Mouse (Mus musculus): ENCODE measurements around the gene Ccl25. TPM values are rescaled to one million over a fixed set of nuclear protein-coding genes. Genes with fewer than 3 reads are reported as not detected.
A peak's percentile ranks its signal among the peaks of the same experiment; 100 is the strongest.

Ccl25 gene
- total RNA-seq (2014; rRNA removed) (10.9 and 11.7 TPM in 2 replicates), polyA plus RNA-seq (2012; rRNA removed) (2.4 and 3.3 TPM in 2 replicates)

GRCm38 (mm10) chr8:4324983-4325750 is at the start of gene Ccl25, which contains the start of gene Elavl1:
Gene Ccl25 (plus strand): TSS chr8:4325210.
Gene Elavl1 (minus strand): TSS chr8:4325413.
- Histone ChIP-seq H3K36me3 (ENCODE audit: control insufficient read depth, insufficient read depth, low read length) (peaks cover 23% of the 10 kb centered on the region; the same call in 1 of the 2 replicates), H3K4me3 (ENCODE audit: insufficient read depth, low read depth, low read length) (peak within 1 kb of the TSS; percentile 94), H3K9ac (ENCODE audit: low read depth, low read length) (peak within 1 kb of the TSS; percentile 96), H3K79me2 (ENCODE audit: control insufficient read depth, insufficient read depth, low read length) (peaks cover 47% of the 10 kb centered on the region), H3K27ac (replicated peaks; ENCODE audit: insufficient read depth, low read depth, low read length) (peak within 1 kb of the TSS; percentile 81), H3K27me3 (ENCODE audit: control insufficient read depth, insufficient read depth, low read length) (no peaks in the 10 kb centered on the region), H3K4me1 (ENCODE audit: control insufficient read depth, insufficient read depth, low read length) (peaks cover 34% of the 10 kb centered on the region)
- WGBS = under 1% methylated on average over 77 of the region's 78 CpGs
- peak; percentile 68 for TF ChIP-seq POLR2A (IDR thresholded peaks at IDR 0.05; ENCODE audit: extremely low read depth, insufficient read depth, low read length)
- no peak for TF ChIP-seq CTCF (IDR thresholded peaks at IDR 0.05; ENCODE audit: low read depth, low read length)
- DNase-seq (ENCODE audit: extremely low read depth, low read depth, low spot score) = peak; percentile 89

- Histone ChIP-seq H3K9ac (ENCODE audit: low read depth, low read length) (peak within 1 kb of the TSS; percentile 70), H3K4me3 (ENCODE audit: insufficient read depth, low read depth, low read length) (peak within 1 kb of the TSS; percentile 56), H3K27me3 (ENCODE audit: control insufficient read depth, insufficient read depth, low read length) (no peaks in the 10 kb centered on the region), H3K36me3 (ENCODE audit: control insufficient read depth, insufficient read depth, low read length) (peaks cover 16% of the 10 kb centered on the region), H3K27ac (replicated peaks; ENCODE audit: insufficient read depth, low read depth, low read length) (peak within 1 kb of the TSS; percentile 78), H3K79me2 (ENCODE audit: control insufficient read depth, insufficient read depth, low read length) (peaks cover 3% of the 10 kb centered on the region; the same call in 1 of the 2 replicates), H3K4me1 (ENCODE audit: control insufficient read depth, insufficient read depth, low read length) (peaks cover 4% of the 10 kb centered on the region; the same call in 1 of the 2 replicates)
- DNase-seq (ENCODE audit: extremely low read depth, low read depth, low spot score) = peak; percentile 88
- under 1% methylated on average over 39 of the region's 39 CpGs for WGBS
- TF ChIP-seq POLR2A (IDR thresholded peaks at IDR 0.05; ENCODE audit: extremely low read depth, insufficient read depth, low read length) (peak; percentile 46; the same call in 1 of the 2 replicates), CTCF (IDR thresholded peaks at IDR 0.05; ENCODE audit: low read depth, low read length) (no peak)
These were observed 49.5 kb upstream of the Ccl25 start, which contains the start of gene Timm44 for GRCm38 (mm10) chr8:4275275-4276110. Gene Timm44 (minus strand): TSS chr8:4275913.

- DNase-seq (ENCODE audit: extremely low read depth, low read depth, low spot score) = no peak
- peaks cover 4% of the 10 kb centered on the region; the same call in 1 of the 2 replicates for H3K4me1 ChIP-seq (ENCODE audit: control insufficient read depth, insufficient read depth, low read length)
- 20% methylated on average over 9 of the region's 9 CpGs for whole genome bisulfite sequencing
- no peaks in the 10 kb centered on the region for H3K27me3 ChIP-seq (ENCODE audit: control insufficient read depth, insufficient read depth, low read length)
- H3K27ac ChIP-seq (replicated peaks; ENCODE audit: insufficient read depth, low read depth, low read length) = peak overlapping the region; percentile 78
- peaks cover 3% of the 10 kb centered on the region; the same call in 1 of the 2 replicates for H3K79me2 ChIP-seq (ENCODE audit: control insufficient read depth, insufficient read depth, low read length)
- peaks cover 13% of the 10 kb centered on the region for H3K36me3 ChIP-seq (ENCODE audit: control insufficient read depth, insufficient read depth, low read length)
- peak overlapping the region; percentile 63 for H3K9ac ChIP-seq (ENCODE audit: low read depth, low read length)
- TF ChIP-seq CTCF (IDR thresholded peaks at IDR 0.05; ENCODE audit: low read depth, low read length) (no peak), POLR2A (IDR thresholded peaks at IDR 0.05; ENCODE audit: extremely low read depth, insufficient read depth, low read length) (no peak)
- H3K4me3 ChIP-seq (ENCODE audit: insufficient read depth, low read depth, low read length) = peak overlapping the region; percentile 56
These were observed 48.9 kb upstream of the Ccl25 start for GRCm38 (mm10) chr8:4276111-4276465.

- Histone ChIP-seq H3K36me3 (ENCODE audit: control insufficient read depth, insufficient read depth, low read length) (peaks cover 63% of the 10 kb centered on the region), H3K27me3 (ENCODE audit: control insufficient read depth, insufficient read depth, low read length) (no peaks in the 10 kb centered on the region), H3K4me3 (ENCODE audit: insufficient read depth, low read depth, low read length) (no peak overlapping the region), H3K4me1 (ENCODE audit: control insufficient read depth, insufficient read depth, low read length) (no peaks in the 10 kb centered on the region), H3K9ac (ENCODE audit: low read depth, low read length) (no peak overlapping the region), H3K27ac (replicated peaks; ENCODE audit: insufficient read depth, low read depth, low read length) (no peak overlapping the region), H3K79me2 (ENCODE audit: control insufficient read depth, insufficient read depth, low read length) (no peaks in the 10 kb centered on the region; the same call in 1 of the 2 replicates)
- no peak for DNase-seq (ENCODE audit: extremely low read depth, low read depth, low spot score)
- WGBS = 79% methylated on average over 5 of the region's 5 CpGs
- TF ChIP-seq CTCF (IDR thresholded peaks at IDR 0.05; ENCODE audit: low read depth, low read length) = peak; percentile 20; the same call in 1 of the 2 replicates
- TF ChIP-seq POLR2A (IDR thresholded peaks at IDR 0.05; ENCODE audit: extremely low read depth, insufficient read depth, low read length) = no peak
These were observed 32.3 kb upstream of the Ccl25 start for GRCm38 (mm10) chr8:4292738-4293137.

- Histone ChIP-seq H3K4me3 (ENCODE audit: insufficient read depth, low read depth, low read length) (no peak overlapping the region), H3K9ac (ENCODE audit: low read depth, low read length) (no peak overlapping the region), H3K4me1 (ENCODE audit: control insufficient read depth, insufficient read depth, low read length) (no peaks in the 10 kb centered on the region), H3K27me3 (ENCODE audit: control insufficient read depth, insufficient read depth, low read length) (no peaks in the 10 kb centered on the region), H3K36me3 (ENCODE audit: control insufficient read depth, insufficient read depth, low read length) (peaks cover 71% of the 10 kb centered on the region), H3K79me2 (ENCODE audit: control insufficient read depth, insufficient read depth, low read length) (no peaks in the 10 kb centered on the region; the same call in 1 of the 2 replicates), H3K27ac (replicated peaks; ENCODE audit: insufficient read depth, low read depth, low read length) (no peak overlapping the region)
- no peak for TF ChIP-seq CTCF (IDR thresholded peaks at IDR 0.05; ENCODE audit: low read depth, low read length)
- DNase-seq (ENCODE audit: extremely low read depth, low read depth, low spot score) = no peak
- WGBS = 82% methylated on average over 4 of the region's 4 CpGs
These were observed 27.2 kb upstream of the Ccl25 start for GRCm38 (mm10) chr8:4297822-4298221.

Measured in liver, adult 2 months (tissue).